Mouse (Mus musculus): ENCODE data around the gene Prune1. TPM values are rescaled to one million over a fixed set of nuclear protein-coding genes. Genes with fewer than 3 reads are reported as not detected.

The Prune1 gene
- total and polyA plus RNA-seq, 3 experiments = 28.5 to 51.8 TPM; not detected in 1

DNA sequence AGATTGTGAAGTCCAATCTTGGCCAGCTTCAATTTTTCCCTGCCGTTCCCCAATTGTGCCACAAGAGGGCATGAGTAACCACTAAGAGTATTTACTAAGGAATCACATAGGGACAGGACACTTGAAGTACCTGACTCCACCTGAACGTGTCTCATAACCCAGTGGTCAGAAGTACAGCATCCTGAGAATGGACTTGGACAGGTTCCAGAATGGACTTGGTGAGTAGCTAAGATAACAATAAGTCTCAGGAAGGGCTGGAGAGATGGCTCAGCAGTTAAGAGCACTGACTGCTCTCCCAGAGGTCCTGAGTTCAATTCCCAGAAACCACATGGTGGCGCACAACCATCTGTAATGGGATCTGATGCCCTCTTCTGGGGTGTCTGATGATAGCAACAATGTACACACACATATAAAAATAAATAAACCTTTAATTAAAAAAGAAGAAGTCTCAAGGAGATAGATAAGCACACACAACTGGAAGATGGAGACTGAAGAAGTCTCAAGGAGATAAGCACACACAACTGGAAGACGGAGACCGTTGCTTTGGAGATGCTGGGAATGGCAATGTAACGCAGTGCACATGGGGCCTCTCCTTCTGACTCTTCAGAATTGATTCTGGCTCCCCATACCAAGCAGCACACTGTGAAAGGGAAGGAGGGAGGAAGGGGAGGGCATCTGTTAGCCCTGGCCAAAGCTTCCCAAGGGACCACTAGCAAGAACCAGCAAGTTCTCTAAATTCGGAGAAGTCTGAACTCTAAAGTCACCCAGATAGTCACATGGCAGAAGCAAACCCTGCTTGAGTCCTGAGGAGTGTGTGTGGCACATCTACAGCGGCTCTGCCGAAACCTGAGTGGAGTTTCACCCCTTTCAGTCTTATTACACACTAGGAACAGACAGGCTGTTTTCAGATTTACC, 29.3 kb upstream of the Prune1 start:
- Histone ChIP-seq H3K9me3 (replicated peaks; ENCODE audit: insufficient read depth, low read length) (no peaks in the 10 kb centered on the region), H3K27ac (ENCODE audit: control insufficient read depth, low read depth, low read length) (peak overlapping the region; percentile 95), H3K4me3 (ENCODE audit: control insufficient read depth in 1 of 2, insufficient read depth in 1 of 2, low read depth in 2 of 2, low read length in 2 of 2) (peak overlapping the region; percentile 3 to 10), H3K4me1 (ENCODE audit: control insufficient read depth in 1 of 2, insufficient read depth in 2 of 2, low read length in 2 of 2) (peaks cover 18 to 30% of the 10 kb centered on the region in 2 experiments), H3K36me3 (ENCODE audit: control insufficient read depth in 1 of 2, insufficient read depth in 2 of 2, low read length in 2 of 2) (peaks cover 0 to 27% of the 10 kb centered on the region in 2 experiments; a peak in 2 of 4 replicates), H3K9ac (ENCODE audit: control insufficient read depth, low read depth, low read length, poor library complexity, severe bottlenecking) (peak overlapping the region; percentile 46), H3K27me3 (ENCODE audit: control insufficient read depth in 1 of 2, insufficient read depth in 2 of 2, low read length in 2 of 2) (no peaks in the 10 kb centered on the region), H3K79me2 (ENCODE audit: control insufficient read depth, insufficient read depth, low read length, poor library complexity) (peaks cover 30% of the 10 kb centered on the region)
- DNase-seq (ENCODE audit: low read depth, low spot score) = peak; percentile 96
- TF ChIP-seq EP300 (IDR thresholded peaks at IDR 0.05; ENCODE audit: low read depth in 1 of 2, low read length in 2 of 2) (no peak), CTCF (IDR thresholded peaks at IDR 0.05 in 2 of 3, conservative IDR thresholded peaks at IDR 0.05 in 1 of 3; ENCODE audit: control insufficient read depth in 1 of 3, insufficient read depth in 1 of 3, low read depth in 2 of 3, low read length in 3 of 3, poor library complexity in 1 of 3, severe bottlenecking in 1 of 3) (peak in 1 of 3 experiments; percentile 98; a peak in 2 of 6 replicates), TAL1 (IDR thresholded peaks at IDR 0.05; ENCODE audit: low read length) (peak; percentile 91)

DNA sequence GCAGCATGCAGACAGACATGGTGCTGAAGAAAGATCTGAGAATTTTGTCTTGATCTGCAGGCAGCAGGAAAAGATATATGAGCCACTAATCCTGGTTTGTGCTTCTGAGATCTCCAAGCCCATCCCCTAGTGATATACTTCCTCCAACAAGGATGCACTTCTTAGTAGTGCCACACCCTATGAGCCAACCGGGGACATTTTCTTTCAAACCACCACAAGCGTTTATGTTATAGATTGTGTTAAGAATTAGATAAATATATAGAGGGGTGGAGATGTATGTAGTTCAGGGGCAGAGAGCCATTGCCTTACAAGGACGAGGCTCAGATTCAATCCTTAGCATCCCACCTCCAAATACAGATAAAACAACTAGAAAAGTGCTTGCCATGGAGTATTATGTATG, 28.6 kb upstream of the Prune1 start:
- DNase-seq (ENCODE audit: low read depth, low spot score) = peak; percentile 88
- Histone ChIP-seq H3K27me3 (ENCODE audit: control insufficient read depth in 1 of 2, insufficient read depth in 2 of 2, low read length in 2 of 2) (no peaks in the 10 kb centered on the region), H3K36me3 (ENCODE audit: control insufficient read depth in 1 of 2, insufficient read depth in 2 of 2, low read length in 2 of 2) (peaks cover 0 to 27% of the 10 kb centered on the region in 2 experiments; a peak in 2 of 4 replicates), H3K27ac (ENCODE audit: control insufficient read depth, low read depth, low read length) (peak overlapping the region; percentile 44), H3K9me3 (replicated peaks; ENCODE audit: insufficient read depth, low read length) (no peaks in the 10 kb centered on the region), H3K9ac (ENCODE audit: control insufficient read depth, low read depth, low read length, poor library complexity, severe bottlenecking) (no peak overlapping the region), H3K4me3 (ENCODE audit: control insufficient read depth in 1 of 2, insufficient read depth in 1 of 2, low read depth in 2 of 2, low read length in 2 of 2) (no peak overlapping the region), H3K79me2 (ENCODE audit: control insufficient read depth, insufficient read depth, low read length, poor library complexity) (peaks cover 23% of the 10 kb centered on the region), H3K4me1 (ENCODE audit: control insufficient read depth in 1 of 2, insufficient read depth in 2 of 2, low read length in 2 of 2) (peaks cover 18 to 30% of the 10 kb centered on the region in 2 experiments)
- TF ChIP-seq CTCF (IDR thresholded peaks at IDR 0.05 in 2 of 3, conservative IDR thresholded peaks at IDR 0.05 in 1 of 3; ENCODE audit: control insufficient read depth in 1 of 3, insufficient read depth in 1 of 3, low read depth in 2 of 3, low read length in 3 of 3, poor library complexity in 1 of 3, severe bottlenecking in 1 of 3) (no peak), EP300 (IDR thresholded peaks at IDR 0.05; ENCODE audit: low read depth in 1 of 2, low read length in 2 of 2) (no peak), USF2 (IDR thresholded peaks at IDR 0.05; ENCODE audit: borderline replicate concordance in 1 of 2, insufficient read depth in 1 of 2, low read depth in 1 of 2, low read length in 2 of 2) (no peak), MYB (IDR thresholded peaks at IDR 0.05; ENCODE audit: low read depth, low read length) (no peak), MAZ (IDR thresholded peaks at IDR 0.05; ENCODE audit: low read depth, low read length) (no peak), USF1 (IDR thresholded peaks at IDR 0.05; ENCODE audit: low read depth, low read length) (no peak), CHD2 (IDR thresholded peaks at IDR 0.05; ENCODE audit: low read length) (no peak), HCFC1 (IDR thresholded peaks at IDR 0.05; ENCODE audit: low read depth, low read length) (no peak), RCOR1 (IDR thresholded peaks at IDR 0.05; ENCODE audit: low read depth, low read length) (no peak), POLR2AphosphoS2 (IDR thresholded peaks at IDR 0.05; ENCODE audit: low read length) (no peak), NRF1 (IDR thresholded peaks at IDR 0.05; ENCODE audit: insufficient read depth, low read depth, low read length, poor library complexity, severe bottlenecking) (no peak), SMC3 (IDR thresholded peaks at IDR 0.05; ENCODE audit: low read depth, low read length) (no peak), MYC (IDR thresholded peaks at IDR 0.05; ENCODE audit: low read depth, low read length) (no peak), CHD1 (IDR thresholded peaks at IDR 0.05; ENCODE audit: low read depth, low read length) (no peak)
